Mouse (Mus musculus) erythroid progenitor cell, adult 5-6 weeks (primary cell): ENCODE data around the gene Cetn4. TPM values are rescaled to one million over a fixed set of nuclear protein-coding genes. Genes with fewer than 3 reads are reported as not detected.

ENCODE experiments used
- ATAC-seq: replicated peaks from 2 replicates; pipeline ENCODE4 v1.8.0; 2016; ENCODE audit warnings: moderate number of reproducible peaks, mild to moderate bottlenecking, moderate TSS enrichment, inconsistent platforms; ENCODE audit not compliant: poor library complexity, low FRiP score, severe bottlenecking
- total RNA-seq, 2 experiments: library from RNA; stranded (forward) in 1 of 2; stranded (reverse) in 1 of 2; fragments of 150-400 nt in 1 of 2; fragments of 186-747, 209-891 nt in 1 of 2; gene quantifications; 2 replicates each; pipeline versions ENCODE4 v1.2.3 to v1.2.4; 2015 to 2017; ENCODE audit warnings: low replicate concordance in 2 of 2

The Cetn4 gene
- total RNA-seq, 2 experiments from 2014 or later: 12.6 to 16.5 TPM

DNA sequence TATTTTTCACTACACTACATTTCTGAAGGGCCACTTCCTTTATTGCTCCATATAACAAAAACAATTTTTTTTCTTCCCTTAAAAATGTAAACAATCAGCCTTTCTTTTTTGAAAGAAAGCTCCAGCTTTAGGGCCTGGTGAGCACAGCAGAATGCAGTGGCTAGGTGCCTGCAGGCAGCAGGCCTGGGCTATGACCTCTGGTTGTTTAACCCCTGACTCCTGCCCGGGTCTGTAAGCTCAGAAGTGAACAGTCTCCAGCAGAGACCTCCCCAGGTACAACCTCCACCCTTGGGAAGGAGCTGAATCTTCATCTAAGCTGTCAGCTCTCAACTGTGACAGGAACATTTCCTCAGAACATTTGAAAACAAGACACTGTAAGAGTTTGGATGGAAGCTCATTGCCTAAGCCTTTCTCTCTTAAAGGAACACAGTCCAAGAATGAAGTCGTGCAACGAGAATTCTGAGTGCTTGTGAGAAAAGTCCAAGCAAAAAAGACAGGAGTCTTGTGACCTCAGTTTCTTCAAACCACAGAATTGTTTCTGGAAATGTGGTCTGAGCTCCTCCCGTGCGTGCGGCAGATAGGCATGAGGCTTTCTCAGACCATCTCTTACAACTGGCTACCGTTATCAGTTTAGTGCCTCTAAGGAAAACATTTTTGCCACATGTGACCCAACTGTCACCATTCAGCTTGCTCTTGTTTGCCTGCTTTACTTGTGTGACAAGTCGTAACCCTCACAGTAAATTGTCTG is 8.9 kb downstream of the Cetn4 start:
- peak; percentile 69 for ATAC-seq

DNA sequence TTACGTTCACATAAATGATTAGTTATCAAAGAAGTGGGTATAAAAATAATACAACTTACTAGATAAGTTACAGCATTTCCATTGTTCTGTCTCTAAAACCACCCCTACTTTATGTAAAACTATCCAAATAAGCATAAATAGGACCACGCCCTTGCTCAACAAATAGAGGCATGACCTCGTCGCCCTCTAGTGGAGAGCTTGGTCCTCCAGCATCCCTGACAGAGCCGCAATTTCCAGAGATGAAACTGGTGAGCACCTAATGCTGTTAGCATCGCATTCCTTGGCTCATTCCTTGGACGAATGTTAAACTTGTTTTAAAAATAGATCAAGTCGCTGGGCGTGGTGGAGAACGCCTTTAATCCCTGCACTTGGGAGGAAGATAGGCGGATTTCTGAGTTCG is 9.8 kb downstream of the Cetn4 start:
- peak; percentile 97 for ATAC-seq

GRCm38 (mm10) chr3:37299470-37299869 is 13.0 kb downstream of the Cetn4 start:
- no peak for ATAC-seq

GRCm38 (mm10) chr3:37292654-37293053 is 19.9 kb downstream of the Cetn4 start:
- no peak for ATAC-seq

DNA sequence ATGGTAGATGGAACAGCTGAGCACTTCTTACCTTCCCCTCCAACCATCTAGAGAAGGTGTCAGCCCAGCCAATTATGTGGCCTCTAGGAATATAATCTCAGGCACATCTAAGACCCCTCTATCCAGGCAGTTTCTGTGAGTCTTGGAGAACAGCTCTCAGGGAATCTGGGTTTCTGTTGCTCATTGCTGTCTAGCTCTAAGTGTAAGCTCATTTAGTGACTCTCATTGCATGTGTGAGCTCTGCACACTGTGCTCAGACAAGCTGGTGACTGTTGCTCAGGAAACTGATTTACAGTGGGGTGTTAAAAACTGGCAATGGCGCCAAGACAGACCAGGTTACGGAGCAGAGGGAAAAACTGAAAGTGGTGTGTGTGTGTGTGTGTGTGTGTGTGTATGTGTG is 20.6 kb downstream of the Cetn4 start:
- ATAC-seq: no peak

- ATAC-seq: no peak
Observed at GRCm38 (mm10) chr3:37290881-37291541, 21.5 kb downstream of the Cetn4 start.

DNA sequence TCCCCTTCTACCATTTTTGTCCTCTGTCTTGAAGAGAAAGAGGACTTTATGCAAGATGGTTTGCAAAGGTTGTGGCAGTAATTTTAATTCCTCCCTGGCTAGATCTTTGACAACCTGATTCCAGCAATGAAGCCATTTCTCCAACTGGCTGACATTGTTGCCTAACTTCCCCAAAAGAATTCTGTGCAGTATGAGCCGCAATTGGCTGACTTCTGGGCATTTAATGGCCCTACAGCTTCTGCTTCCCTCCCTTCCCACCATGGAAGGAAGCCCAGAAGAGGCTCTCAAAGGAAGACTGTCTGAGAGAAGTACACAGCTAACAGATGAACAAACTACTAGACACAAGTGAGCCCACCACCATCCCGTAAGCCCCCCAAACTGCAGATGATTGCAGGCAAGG is 23.3 kb downstream of the Cetn4 start:
- ATAC-seq: no peak

DNA sequence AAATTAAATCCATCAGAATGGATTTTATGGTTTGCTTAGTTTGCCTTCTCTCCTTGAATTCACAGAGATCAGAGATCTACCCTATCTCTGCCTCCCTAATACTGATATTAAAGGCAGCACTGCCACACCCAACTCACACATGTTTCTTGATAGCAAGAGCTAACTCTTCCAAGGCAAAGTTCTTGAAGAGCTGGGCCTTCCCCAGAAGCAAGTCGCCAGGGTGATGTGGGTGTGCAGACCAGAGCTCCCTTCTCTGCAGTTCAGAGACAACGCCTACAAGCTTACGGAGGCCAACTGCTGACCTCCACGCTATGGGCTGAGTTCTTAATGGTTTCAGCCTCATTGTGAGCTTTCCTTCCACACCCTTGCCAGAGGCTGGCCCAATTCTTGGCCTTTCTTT is 29.3 kb downstream of the Cetn4 start:
- no peak for ATAC-seq

GRCm38 (mm10) chr3:37282299-37282922 is 30.1 kb downstream of the Cetn4 start:
- no peak for ATAC-seq

DNA sequence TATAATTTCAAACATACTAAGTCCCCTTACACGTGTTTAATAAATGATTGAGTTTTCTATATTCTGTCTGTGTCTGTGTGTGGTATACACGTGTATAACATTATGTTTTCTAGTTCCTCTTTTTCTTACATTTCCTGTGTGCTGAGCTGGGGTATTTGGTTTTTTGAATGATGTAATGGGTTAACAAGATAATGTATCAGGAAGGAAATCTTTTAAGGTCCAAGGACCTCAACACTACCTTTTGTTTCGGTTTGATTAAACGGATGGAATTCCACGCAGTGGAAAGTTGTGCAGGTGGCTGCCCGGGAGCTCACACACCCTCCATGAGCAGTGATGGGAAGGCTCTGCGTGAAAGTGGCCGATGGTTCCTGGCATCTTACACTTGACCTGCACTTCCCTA is 31.6 kb downstream of the Cetn4 start:
- ATAC-seq: no peak

GRCm38 (mm10) chr3:37280221-37280620 is 32.3 kb downstream of the Cetn4 start:
- ATAC-seq: no peak

GRCm38 (mm10) chr3:37274661-37275060 is 37.8 kb downstream of the Cetn4 start:
- ATAC-seq: no peak

DNA sequence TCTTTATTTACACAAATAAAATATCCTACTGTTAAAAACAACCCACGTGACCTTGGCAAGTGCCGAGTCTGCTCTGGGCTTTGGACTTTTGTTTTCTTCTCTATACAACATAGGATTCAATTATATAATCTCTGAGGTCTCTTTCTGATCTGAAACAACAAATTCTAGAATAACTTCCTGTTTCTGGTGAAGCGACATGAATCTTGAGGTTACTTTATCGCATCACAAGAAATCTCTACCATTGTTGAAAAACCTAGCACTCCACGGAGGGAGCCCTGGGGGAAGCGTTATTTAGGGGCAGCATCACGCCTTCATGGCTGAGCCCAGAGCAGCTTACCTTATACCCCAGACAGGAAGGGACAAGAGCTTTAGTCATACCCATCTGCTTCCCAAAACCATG is 39.4 kb downstream of the Cetn4 start:
- no peak for ATAC-seq

DNA sequence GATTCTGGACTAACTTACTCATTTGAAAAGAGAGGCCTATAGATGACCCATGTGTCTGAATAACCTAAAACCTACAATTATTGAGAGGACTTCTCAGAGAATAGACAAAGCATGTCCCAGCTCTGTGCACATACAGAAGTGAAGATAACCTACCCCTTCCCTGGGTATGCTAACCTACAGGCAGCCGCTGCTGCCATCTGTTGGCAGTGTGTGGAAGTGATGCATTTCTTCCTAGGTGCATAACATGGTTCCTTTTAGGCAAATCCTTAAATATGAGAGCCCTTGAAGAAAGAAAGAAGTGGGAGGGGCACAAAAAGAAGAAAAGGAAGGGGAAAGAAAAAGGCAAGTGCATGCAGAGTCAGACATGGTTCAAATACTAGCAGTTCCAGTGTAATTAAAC is 41.3 kb downstream of the Cetn4 start:
- ATAC-seq: no peak

GRCm38 (mm10) chr3:37269926-37270325 is 42.6 kb downstream of the Cetn4 start:
- no peak for ATAC-seq

DNA sequence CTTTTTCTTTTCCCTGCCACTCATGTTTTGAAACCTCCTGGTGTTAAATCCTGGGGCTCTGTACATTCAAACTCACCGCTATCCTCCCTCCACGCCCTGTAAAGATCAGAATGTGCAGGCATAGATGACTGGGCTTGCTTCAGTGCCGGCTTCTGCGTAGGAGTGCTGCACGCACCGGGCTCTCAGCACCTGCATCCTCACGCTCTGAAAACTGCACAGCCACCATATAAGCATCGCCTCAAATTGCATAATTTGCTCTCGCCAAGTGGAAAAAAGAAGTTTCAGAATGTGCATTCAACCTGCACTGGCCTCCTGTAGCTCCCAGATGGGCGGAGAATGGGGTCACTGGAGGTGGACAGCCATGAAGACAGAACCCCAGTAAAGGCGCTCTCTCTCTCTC is 44.2 kb downstream of the Cetn4 start:
- ATAC-seq: no peak

DNA sequence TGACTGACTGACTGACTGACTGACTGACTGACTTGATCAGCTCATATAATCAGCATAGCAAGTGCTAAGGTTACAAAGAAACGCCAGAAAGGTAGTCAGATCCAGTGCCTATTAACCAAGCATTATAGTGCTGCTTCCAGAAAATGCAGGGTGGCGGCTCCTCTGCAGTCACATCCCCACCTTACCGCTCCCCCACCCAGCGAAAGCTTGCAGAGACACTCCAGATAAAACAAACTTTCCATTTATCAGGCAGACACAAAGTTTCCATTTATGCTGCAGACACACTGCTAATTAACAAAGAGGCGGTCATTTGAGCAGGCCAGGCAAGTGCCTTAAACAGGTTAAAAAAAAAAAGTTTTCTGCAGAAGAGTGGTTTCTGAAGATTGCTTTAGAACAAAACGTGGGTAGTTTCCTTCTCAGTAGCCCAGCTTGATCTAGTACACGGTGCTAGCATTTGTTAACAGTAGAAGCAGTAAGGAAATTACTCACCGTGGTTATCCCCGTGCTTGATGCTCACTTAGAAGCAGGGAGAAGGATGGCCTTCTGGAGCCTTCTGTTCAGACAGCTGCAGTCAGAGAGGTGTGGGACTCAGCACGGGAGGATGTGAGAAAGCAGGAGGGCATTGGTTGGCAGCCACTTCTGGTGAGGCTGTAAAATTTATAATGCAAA is 53.0 kb downstream of the Cetn4 start:
- ATAC-seq: peak; percentile 49; the same call in 1 of the 2 replicates

DNA sequence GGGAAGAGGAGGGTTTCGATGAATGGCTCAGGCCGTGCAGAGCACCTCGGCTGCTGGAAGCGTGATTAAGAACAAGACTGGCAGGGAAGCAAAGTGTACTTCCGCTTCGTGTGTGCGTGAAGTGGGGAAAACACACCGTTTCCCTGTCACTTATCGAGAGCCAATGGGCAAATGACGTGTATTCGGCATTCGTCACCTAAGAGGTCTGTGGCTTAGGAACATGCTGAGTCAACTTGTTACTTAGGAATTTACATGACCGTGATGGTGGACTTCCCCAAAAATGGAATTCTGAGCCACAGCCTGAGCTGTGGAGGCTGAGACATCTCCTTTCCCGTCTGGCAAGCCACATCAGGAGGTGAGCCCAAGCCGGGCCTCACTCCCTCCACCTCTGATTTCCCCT is 54.7 kb downstream of the Cetn4 start:
- ATAC-seq: no peak
